Mouse (Mus musculus) left cerebral cortex, adult 9 months (tissue): ENCODE measurements around the gene Nlk.
"Not testable (repeated sequence)": the region's sequence is repeated elsewhere in the genome, so short reads cannot be mapped to it uniquely, and the experiment has no call there.

Experiments
- DNase-seq, 2 experiments: peaks; one replicate each; pipeline ENCODE4 v3.0.0; 2022; ENCODE audit warnings: low spot score in 2 of 2

Nlk gene

GRCm38 (mm10) chr11:78681058-78681457 lies 16.1 kb downstream of the Nlk start:
- peak; percentile 37 to 73 for DNase-seq

DNA sequence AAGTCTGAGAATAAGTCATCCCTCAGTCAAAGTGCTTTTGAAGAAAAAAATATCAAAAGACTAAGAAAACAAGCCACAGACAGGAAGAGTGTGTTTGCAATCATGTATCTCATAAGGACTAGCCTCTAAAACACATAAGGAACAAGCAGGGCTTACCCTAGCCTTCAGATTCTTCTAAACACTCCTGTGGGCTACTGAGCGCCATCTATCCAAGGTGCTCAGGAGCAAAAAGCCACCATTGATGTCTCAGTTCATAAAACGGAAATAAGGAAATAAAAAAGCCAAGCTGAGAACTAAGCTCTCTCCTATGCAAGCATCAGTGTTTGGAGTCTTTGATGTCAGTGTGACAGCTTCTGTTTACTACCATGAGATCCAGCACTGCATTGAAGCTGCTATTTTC lies 18.4 kb downstream of the Nlk start:
- no peak for DNase-seq

GRCm38 (mm10) chr11:78668647-78669046 lies 28.5 kb downstream of the Nlk start:
- no peak for DNase-seq

- no peak for DNase-seq
Observed at GRCm38 (mm10) chr11:78664853-78665252, 32.3 kb downstream of the Nlk start.

GRCm38 (mm10) chr11:78663916-78664315 lies 33.3 kb downstream of the Nlk start:
- no peak for DNase-seq

DNA sequence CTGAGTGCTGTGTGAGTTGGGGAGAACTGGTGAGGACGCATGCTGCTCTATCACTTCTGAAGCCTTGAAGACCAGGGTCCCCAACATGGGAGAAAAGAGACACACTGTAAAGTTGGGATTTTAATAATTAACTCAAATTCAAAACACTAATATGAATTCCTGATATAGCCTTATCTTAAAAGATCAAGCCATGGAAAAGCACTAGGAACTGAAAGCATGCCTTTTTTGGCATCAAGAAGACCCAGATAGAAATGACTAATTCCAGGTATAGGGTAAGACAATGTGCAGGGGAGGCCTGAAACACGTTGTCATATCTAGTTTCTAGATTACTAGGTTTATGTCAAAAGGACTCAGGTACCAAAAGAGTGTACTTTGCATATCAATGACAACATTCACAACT lies 48.0 kb downstream of the Nlk start:
- no peak for DNase-seq

DNA sequence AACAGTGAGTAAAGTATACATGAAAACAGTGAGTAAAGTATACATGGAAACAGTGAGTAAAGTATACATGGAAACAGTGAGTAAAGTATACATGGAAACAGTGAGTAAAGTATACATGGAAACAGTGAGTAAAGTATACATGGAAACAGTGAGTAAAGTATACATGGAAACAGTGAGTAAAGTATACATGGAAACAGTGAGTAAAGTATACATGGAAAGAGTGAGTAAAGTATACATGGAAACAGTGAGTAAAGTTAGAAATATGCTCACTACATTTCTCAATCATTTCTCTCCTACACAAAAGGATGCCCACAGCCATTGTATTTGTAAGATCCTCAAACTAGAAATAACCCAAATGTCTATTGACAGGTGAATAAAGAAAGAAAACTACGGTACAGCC lies 48.8 kb downstream of the Nlk start:
- not testable (repeated sequence) for DNase-seq

DNA sequence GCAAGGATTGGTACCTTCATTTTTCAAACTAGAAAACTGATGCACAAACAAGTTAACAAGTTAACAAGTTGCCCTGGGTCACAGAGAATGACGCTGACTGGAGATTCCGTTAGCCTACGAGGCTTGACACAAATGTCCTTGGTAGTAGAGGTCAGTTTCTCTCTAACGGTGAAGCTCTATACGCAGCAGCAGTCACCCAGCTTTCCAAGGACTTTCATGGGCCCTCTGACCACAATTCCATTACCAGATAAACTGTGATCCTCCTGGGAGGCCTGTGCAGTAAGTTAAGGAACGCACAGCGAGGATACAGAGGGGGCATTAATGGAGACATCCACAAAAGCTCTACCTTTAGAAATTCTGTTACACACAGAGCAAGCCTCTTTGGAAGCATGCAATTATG lies 53.4 kb downstream of the Nlk start:
- no peak for DNase-seq

GRCm38 (mm10) chr11:78642151-78642550 lies 55.0 kb downstream of the Nlk start:
- DNase-seq, result no peak

- DNase-seq, result no peak
Observed at GRCm38 (mm10) chr11:78641088-78641487, 56.1 kb downstream of the Nlk start.

DNA sequence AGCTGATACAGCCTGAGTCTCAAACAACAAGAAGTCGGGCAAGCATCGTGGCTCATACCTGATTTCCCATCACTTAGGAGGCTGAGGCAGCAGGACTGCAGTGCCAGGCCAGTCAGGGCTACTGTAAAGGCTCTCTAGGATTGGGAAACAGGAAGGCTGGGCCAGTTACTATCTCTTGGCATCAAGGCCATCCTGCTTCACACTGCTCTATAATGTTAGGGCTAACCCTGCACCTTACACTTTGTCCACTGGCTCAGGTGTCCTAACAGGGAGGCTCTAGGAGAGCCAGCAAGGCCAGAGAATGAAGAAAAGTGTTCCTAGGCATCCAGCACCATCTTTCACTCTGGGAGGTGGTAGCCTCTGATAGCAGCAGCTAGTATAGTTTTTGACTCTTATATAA lies 64.4 kb downstream of the Nlk start:
- no peak for DNase-seq

DNA sequence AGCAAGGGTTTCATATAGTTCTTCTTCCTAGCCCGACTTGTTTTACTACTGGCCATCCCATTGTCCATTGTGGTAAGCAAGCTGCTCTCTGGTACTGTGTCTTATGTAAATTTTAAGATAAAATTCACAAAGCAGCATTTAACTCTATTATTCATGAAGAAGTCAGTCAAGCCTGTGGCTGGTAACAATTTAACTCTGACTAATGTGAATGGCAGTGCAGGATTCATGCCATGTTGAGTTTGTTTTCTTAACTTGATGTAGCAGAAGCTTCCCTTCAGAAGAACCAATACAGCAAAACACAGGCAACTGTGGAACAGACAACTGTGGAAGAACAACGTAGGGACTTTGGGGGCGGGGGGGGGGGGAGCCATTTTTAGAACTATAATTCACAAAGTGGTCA lies 68.3 kb downstream of the Nlk start:
- DNase-seq, result no peak

- DNase-seq, result no peak
Observed at GRCm38 (mm10) chr11:78624377-78624776, 72.8 kb downstream of the Nlk start.

GRCm38 (mm10) chr11:78621926-78622325 lies 75.2 kb downstream of the Nlk start:
- DNase-seq, result no peak

GRCm38 (mm10) chr11:78620179-78620578 lies 77.0 kb downstream of the Nlk start:
- no peak for DNase-seq

DNA sequence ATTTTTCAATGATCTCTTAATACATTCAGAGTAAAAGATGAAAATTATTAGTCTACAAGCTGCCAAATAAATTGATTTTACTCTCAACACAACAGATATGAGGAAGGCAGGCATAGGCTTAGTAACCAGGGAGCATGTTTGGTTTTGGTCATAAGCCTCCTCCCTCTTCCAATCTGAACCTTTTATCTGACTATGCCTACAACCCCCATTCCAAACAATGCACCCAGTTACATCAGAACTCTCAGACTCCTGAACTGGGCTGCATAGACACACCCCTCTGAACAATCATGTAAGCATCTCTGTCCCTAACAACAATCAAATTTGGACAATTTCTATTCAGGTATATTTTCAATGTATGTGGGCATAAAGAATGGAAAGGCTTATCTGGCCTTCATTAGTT lies 85.9 kb downstream of the Nlk start:
- DNase-seq, result no peak

DNA sequence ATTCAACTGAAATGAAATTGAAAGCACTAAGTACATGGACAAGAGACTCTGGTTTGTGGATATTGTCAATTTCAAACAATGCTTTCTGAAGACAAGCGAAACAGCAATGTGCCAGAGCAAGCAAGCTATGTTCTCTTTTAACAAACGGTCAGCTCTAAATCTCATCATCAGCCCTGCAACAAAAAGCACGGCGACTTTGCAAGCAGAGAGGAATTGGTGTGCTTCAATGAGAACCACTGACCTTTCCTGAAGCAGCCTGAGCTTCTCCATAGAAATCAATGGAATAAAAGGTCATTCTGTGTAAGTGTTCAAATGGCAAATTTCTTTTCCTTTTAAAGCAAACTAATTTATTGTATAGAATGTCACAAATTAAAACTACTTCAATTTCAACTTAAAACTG lies 87.5 kb downstream of the Nlk start:
- DNase-seq, result no peak

DNA sequence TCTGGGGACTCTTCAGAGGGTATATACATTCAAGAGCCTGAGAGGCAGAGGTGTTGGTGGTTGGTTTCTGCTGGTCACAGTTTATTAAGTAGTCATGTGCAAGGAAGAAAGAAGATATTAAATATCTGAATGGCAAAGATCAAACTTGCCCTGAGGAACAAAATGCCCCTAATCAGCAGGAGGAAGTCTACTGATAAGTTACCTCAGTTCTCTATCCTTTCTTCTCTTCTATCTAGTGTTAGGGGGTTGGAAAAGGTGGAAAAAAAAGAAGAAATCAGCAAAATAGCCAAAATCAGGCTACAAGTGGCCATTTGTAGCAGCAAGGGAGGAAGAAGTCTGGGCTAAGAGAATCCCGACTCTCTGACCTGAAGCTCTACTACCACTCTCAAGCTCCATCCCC lies 92.3 kb downstream of the Nlk start:
- DNase-seq, result no peak

- no peak for DNase-seq
Observed at GRCm38 (mm10) chr11:78602781-78603180, 94.4 kb downstream of the Nlk start.

DNA sequence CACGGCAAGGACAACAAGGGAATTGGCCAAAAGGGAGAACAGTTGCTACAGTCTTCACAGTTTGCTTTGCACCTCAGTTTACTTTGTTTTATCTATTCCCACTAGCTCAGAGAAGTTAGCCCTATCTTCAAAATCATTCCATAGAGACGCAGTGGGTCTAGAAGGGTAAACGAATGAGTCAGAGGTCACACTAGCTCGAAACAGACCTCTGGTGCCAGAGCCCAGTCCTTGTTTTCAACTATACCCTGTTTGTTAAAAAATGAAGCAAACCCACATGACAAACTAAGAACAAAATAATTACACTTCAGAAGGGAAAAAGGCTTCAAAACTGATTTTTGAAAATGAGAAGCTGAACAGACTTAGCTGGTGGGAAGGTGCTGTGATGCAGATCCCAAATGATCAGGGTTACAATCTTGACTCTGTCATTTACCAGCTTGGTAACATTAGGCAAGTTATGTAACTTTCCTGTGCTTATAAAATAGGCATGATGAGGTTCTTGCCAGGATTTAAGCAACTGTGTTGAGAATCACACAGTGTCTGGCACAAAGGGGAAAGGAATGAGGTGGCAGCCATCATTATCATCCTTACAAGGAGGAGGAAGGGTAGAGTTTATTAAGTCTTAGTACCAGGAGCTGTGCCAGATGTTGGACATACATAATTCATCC lies 96.1 kb downstream of the Nlk start:
- peak; percentile 27 to 28 for DNase-seq

GRCm38 (mm10) chr11:78600496-78600895 lies 96.7 kb downstream of the Nlk start:
- no peak for DNase-seq

DNA sequence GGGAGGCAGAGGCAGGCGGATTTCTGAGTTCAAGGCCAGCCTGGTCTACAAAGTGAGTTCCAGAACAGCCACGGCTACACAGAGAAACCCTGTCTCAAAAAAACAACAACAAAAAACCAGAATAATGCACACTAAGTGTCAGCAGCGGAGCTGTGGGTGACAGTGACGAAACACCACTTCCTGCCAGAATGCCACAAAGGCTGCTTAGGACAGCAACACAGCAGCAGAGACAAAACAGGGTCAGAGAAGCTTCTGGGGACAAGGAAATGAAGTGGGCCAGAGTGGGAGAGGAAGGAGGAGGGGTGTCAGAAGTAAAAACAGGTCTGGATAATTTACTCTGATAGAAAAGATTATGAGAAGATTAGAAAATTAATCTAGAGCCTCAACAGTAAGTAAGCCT lies 97.1 kb downstream of the Nlk start:
- no peak for DNase-seq

DNA sequence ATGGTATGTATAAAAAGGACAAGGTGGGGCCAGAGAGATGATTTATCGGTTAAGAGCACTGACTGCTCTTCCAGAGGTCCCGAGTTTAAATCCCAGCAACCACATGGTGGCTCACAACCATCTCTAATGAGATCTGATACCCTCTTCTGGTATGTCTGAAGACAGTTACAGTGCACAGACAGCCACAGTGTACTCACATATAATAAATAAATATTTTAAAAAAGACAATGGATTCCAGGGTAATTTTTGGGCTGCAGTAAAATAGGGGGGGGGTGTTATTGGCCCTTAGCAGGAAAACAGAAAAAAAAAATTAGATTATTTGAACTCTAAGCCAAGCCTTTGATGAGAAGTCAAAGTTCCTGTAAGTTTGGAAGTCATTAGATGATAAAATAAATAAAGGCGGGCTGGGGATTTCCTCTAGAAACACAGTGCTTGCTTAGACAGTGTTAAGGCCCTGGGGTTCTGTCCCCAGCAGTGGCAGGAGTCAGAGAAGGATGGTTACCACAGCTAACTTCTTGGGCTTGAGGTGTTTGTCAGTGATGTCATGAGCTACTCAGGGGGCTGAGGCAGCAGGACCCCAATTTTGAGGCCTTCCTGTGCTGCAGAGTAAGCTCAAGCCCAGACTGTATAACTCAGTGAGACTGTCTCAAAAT lies 98.3 kb downstream of the Nlk start:
- no peak for DNase-seq

- no peak for DNase-seq
Observed at GRCm38 (mm10) chr11:78596750-78597149, 100.4 kb downstream of the Nlk start.
